Mouse (Mus musculus) forebrain, postnatal 0 days (tissue): Measurements from ENCODE around the gene Trmt1l. TPM values are rescaled to one million over a fixed set of nuclear protein-coding genes. Genes with fewer than 3 reads are reported as not detected.

Source experiments
- ATAC-seq: fragments of 200-750 bp; cut with Nextera tagmentation; 2 replicates; pipeline ENCODE4 v1.8.0; 2017; ENCODE audit warnings: mild to moderate bottlenecking, moderate library complexity
- DNase-seq: peaks from one replicate; pipeline ENCODE4 v3.0.0-alpha.2; 2015
- H3K27ac ChIP-seq: fragments of 300-500 bp; sonication (generic); 2 replicates; pipeline ENCODE4 v1.5.1; 2014; ENCODE audit warnings: low read depth, mild to moderate bottlenecking, antibody characterized with exemption, low read length, moderate library complexity, mixed read lengths
- H3K27me3 ChIP-seq: fragments of 300-500 bp; sonication (generic); 2 replicates; pipeline ENCODE4 v1.6.1; 2014; ENCODE audit warnings: mild to moderate bottlenecking, low read length, mixed read lengths; ENCODE audit not compliant: insufficient read depth
- H3K36me3 ChIP-seq: fragments of 300-500 bp; sonication (generic); 2 replicates; pipeline ENCODE4 v1.6.1; 2014; ENCODE audit warnings: mild to moderate bottlenecking, moderate library complexity; ENCODE audit not compliant: insufficient read depth
- H3K4me1 ChIP-seq: fragments of 300-500 bp; sonication (generic); 2 replicates; pipeline ENCODE4 v1.6.1; 2014; ENCODE audit warnings: antibody characterized with exemption; ENCODE audit not compliant: insufficient read depth
- H3K4me2 ChIP-seq: fragments of 300-500 bp; sonication (generic); 2 replicates; pipeline ENCODE4 v1.6.1; 2014; ENCODE audit warnings: low read depth, mild to moderate bottlenecking, moderate library complexity
- H3K4me3 ChIP-seq: fragments of 300-500 bp; sonication (generic); 2 replicates; pipeline ENCODE4 v1.5.1; 2014; ENCODE audit warnings: low read depth, low read length, mixed read lengths
- H3K9ac ChIP-seq: fragments of 300-500 bp; sonication (generic); 2 replicates; pipeline ENCODE4 v1.6.1; 2014; ENCODE audit warnings: mild to moderate bottlenecking
- H3K9me3 ChIP-seq: fragments of 300-500 bp; sonication (generic); 2 replicates; pipeline ENCODE4 v1.6.1; 2016; ENCODE audit warnings: low read length
- CTCF ChIP-seq: sonication (generic); IDR thresholded peaks from 2 replicates; pipeline ENCODE4 v1.5.1; 2016; ENCODE audit warnings: antibody characterized with exemption, control low read depth, low read depth
- WGBS: fragments of 180-500 bp; shearing (Covaris S2); extraction: QIAGEN DNeasy Blood & Tissue Kit; methylation state at CpG from one replicate; pipeline ENCODE4 v1.1.7; 2014; 5-methylcytosine and 5-hydroxymethylcytosine counted together
- microRNA-seq, 2 experiments: library from miRNA; unstranded; fragments of <30 nt; microRNA quantifications; one replicate each; pipeline ENCODE4; 2016
- polyA plus RNA-seq: library from polyadenylated mRNA; unstranded; fragments of >200 nt; fragmentation: Nextera tagmentation; extraction: Ambion mirVana; gene quantifications from 2 replicates; pipeline ENCODE4 v1.2.1, GENCODE M21; 2015
- total RNA-seq: library from RNA; depleted of rRNA; stranded (reverse); fragments of >200 nt; gene quantifications from 2 replicates; pipeline ENCODE4 v1.2.3, GENCODE M21; 2014; rRNA removed

Trmt1l gene
- total and polyA plus RNA-seq, 2 experiments from 2014 or later, result 16.4 to 23.2 TPM

- Histone ChIP-seq H3K4me2 (peak within 1 kb of the TSS; percentile 61), H3K9ac (peak within 1 kb of the TSS; percentile 92), H3K27ac (peak within 1 kb of the TSS; percentile 87), H3K9me3 (no peaks in the 10 kb centered on the region), H3K36me3 (no peaks in the 10 kb centered on the region), H3K4me1 (peaks cover 7% of the 10 kb centered on the region), H3K4me3 (peak within 1 kb of the TSS; percentile 81), H3K27me3 (no peaks in the 10 kb centered on the region)
- ATAC-seq (peak; percentile 97), DNase-seq (peak; percentile 96)
- no peak for TF ChIP-seq CTCF
- WGBS, result under 1% methylated on average over 76 of the region's 90 CpGs
These were observed 72.4 kb downstream of the Trmt1l start, which contains the start of gene Rnf2 for GRCm38 (mm10) chr1:151500531-151501361. Gene Rnf2, minus strand, starts transcription at chr1:151500955.

Small RNA genes lying within 50 kb of the gene (microRNA-seq; reads per million reads assigned to microRNA genes)
- gene Mir7682, result 0.73 to 0.77 reads per million in 2 experiments

Other genes starting within 250 kb of the Trmt1l start
- gene Gm47985, start 246.0 kb upstream of the Trmt1l start, total RNA-seq, result not detected in 2 replicates
- not detected in 2 replicates for gene Gm47985, start 246.0 kb upstream of the Trmt1l start, polyA plus RNA-seq
- gene Gm8947, start 236.2 kb upstream of the Trmt1l start, total RNA-seq, result not detected in 2 replicates
- gene Gm8947, start 236.2 kb upstream of the Trmt1l start, polyA plus RNA-seq, result not detected in 2 replicates
- not detected in 2 replicates for gene Gm47995, start 230.1 kb upstream of the Trmt1l start, total RNA-seq
- gene Gm47995, start 230.1 kb upstream of the Trmt1l start, polyA plus RNA-seq, result not detected in 2 replicates
- not detected in 2 replicates for gene 3110040M04Rik, start 224.4 kb upstream of the Trmt1l start, total RNA-seq
- not detected in 2 replicates for gene 3110040M04Rik, start 224.4 kb upstream of the Trmt1l start, polyA plus RNA-seq
- not detected in 2 replicates for gene Gm47996, start 218.4 kb upstream of the Trmt1l start, total RNA-seq
- not detected in 2 replicates for gene Gm47996, start 218.4 kb upstream of the Trmt1l start, polyA plus RNA-seq
- 246 and 251 TPM in 2 replicates for gene Ivns1abp, start 84.1 kb upstream of the Trmt1l start, total RNA-seq
- gene Ivns1abp, start 84.1 kb upstream of the Trmt1l start, polyA plus RNA-seq, result 217 and 240 TPM in 2 replicates
- gene Swt1, start 87 bp upstream of the Trmt1l start, total RNA-seq, result 14.4 and 22.2 TPM in 2 replicates
- 12.6 and 12.9 TPM in 2 replicates for gene Swt1, start 87 bp upstream of the Trmt1l start, polyA plus RNA-seq
- gene Rnf2, start 72.4 kb downstream of the Trmt1l start, total RNA-seq, result 83.1 and 84.2 TPM in 2 replicates
- 76.6 and 78.4 TPM in 2 replicates for gene Rnf2, start 72.4 kb downstream of the Trmt1l start, polyA plus RNA-seq
- 0.92 and 2.9 TPM in 2 replicates for gene Fam129a, start 142.6 kb downstream of the Trmt1l start, total RNA-seq
- 0.75 and 0.93 TPM in 2 replicates for gene Fam129a, start 142.6 kb downstream of the Trmt1l start, polyA plus RNA-seq